Mouse (Mus musculus) T-helper 17 cell (primary cell): Measurements from ENCODE around the gene Htr1d.

Source experiments
- in situ Hi-C, 2 experiments: fragments of 300-600 bp; cut with MboI, MseI; formaldehyde crosslinking; loops; 1 replicate in 1 of 2; 2 replicates in 1 of 2; pipeline ENCODE4 v1.15.1; 2025; ENCODE audit warnings: high pct_unique_total_duplicates in 2 of 2

Htr1d gene

DNA sequence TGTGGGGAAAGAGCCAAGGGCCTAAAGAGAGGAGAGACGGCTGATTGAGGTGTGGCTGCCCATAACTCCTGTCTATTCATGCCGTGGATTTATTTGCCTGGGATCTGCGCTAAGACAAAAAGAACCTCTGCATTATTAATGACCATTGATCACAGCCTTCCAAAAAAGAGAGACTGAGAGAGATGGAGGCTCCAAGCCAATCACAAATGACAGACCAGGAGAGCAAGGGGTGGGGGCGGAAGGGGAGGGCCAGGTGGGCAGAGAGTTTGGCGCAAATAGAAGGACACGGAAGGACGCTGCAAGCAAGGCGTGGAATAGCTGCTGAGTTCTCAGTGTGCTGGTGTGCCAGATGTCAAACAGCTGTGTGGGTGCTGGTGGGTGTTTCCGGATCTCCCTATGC, at the start of gene Htr1d:
TSS of gene Htr1d (plus strand) at position 301 of the 400 bp plus-strand sequence.
- in situ Hi-C loops = no loop called here

DNA sequence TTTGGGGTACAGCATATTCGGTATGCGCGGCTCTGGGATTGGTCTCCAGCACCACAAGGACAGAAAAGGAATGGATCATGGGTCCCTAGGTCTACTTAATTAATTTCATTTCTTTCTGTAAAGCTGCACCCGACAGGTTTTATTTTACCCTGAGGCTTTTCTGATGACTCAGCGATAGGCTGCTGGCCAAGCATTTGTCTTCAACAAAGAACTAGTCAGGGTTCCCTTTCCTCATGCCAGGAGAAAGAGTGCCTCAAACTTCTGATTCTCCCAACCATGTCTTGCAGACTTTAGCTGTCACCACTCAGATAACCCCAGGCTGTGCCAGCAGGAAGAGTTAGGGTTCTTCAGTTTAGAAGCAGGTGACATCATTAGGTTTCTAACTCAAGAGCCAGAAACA, 46.3 kb upstream of the Htr1d start:
- in situ Hi-C loops = no loop called here

DNA sequence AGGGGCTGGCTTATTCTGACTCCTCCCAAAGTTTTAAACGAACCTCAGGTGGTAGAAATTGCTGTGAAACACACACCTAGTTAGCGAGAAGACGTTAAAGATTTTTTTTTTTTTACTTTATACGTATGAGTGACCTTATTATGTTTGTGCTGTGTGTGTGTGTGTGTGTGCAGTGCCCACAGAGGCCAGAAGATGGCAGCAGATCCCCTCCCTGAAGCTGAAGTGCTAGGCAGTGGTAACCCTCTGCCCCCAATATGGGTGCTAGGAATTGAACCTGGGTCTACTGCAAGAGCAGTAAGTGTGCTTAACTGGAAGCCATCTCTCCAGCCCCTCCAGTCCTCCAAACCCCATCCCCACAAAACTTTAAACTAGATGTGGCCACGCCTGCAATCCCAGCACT, 40.3 kb upstream of the Htr1d start:
- in situ Hi-C loops = no loop called here

DNA sequence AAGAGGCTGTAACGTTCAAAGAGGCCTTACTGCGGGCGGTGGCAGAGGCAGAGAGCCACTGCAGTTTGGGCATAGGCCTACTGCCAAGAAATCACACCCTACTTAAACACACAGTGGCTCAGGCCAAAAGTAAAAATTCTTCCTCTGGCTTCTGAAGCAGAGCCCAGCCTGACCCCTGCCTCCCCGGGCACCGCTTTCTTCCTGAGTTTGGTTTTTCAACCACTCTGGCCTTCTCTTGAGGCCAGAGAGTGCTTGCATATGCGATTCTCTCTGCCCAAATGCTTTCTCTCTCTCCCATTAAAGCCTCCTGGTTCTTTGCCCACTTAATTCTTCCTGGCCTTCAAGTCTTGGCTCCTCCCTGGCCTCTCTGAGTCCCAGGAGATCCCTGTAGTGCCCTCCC, 39.5 kb upstream of the Htr1d start:
- in situ Hi-C loops = no loop called here

DNA sequence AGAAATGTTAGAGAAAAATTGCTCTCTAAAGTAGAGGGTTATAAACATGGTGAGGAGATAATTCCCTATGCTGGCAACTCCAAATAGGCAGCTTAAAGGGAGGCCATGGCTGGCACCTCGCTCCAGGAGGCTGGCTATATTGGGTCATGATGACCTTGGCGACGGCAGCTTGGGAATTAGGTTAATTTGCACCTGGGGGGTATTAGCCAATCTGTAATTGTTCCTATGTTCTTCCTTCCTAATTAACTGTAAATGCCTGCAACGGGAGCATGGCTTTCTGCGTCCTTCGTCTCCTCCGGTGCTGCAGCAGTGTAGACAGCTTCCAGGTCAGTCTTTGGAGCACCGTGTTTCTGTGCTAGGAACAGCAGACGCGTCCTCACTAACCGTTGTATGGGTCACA, 36.1 kb upstream of the Htr1d start:
- in situ Hi-C loops = loop anchor here in 1 of 2 experiments (5.0 kb wide), 1 partner anchor 235 kb away; the partner anchor contains the start of gene Lactbl1

DNA sequence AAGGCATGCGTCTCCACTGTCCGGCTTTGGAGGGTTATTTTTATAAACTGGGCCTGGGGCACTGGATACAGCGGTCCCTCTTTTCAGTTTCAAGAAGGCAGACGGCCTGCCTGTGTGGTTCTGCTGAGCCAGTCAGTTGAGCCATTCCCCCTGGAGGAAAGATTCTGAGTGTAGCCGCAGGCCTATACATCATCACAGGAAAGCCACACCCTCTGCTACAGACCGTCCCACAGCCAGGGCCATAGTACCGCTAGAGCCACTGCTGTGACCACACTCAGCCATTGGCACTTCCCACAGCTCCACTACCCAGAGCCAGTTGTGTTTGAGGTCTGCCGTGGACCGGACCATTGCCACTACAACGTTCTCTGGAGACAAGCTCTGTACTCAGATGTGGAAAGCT, 21.5 kb upstream of the Htr1d start:
- in situ Hi-C loops = no loop called here

DNA sequence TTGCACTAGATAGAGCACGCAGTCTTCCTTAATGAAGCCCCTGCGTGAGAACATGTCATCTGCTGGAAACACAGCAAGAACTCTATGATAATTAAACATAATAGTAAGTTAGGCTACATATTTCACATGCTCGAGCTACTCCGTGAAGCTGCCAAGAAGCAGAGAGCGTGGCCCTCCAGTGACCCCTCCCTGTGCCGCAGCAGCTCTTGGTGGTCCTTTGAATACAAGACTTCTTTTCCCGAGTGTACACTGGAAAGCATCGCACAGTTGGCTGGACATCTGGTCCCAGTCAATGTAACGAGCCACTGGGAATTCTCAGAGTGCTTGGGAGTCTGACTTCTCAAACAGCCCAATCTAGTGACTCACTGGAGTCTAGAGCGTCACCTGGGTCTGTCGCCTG, 15.5 kb upstream of the Htr1d start:
- in situ Hi-C loops = no loop called here

DNA sequence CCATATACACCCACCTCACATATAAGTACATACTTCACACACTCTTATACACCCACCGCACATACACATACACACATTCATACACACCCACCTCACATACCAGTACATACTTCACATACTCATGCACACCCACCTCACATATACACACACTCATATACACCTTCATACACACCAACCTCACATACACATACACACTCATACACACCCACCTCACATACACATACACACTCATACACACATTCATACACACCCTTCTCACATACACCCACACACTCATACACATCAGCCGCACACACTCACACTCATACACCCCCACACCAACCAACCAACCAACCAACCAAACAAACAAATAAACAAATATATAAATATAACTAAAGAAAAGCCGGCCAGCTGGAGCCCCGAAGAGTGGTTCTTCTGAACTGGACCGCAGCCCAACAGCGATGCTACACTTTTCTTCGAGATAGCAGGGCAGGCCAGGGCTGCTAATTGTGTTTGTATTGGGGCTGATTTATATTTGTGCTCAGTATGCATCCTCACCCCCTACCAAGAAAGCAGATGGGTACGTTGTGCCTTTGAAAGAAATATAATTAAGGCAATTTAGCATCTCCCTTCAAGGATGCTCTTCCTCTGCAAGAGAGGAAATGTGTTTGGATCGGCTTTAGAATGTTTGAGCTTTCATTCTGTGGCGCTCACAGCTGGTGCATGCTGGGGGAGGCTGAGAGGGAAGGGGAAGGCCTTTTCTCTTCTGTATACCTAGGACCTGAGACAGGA, 11.1 kb upstream of the Htr1d start:
- in situ Hi-C loops = no loop called here

DNA sequence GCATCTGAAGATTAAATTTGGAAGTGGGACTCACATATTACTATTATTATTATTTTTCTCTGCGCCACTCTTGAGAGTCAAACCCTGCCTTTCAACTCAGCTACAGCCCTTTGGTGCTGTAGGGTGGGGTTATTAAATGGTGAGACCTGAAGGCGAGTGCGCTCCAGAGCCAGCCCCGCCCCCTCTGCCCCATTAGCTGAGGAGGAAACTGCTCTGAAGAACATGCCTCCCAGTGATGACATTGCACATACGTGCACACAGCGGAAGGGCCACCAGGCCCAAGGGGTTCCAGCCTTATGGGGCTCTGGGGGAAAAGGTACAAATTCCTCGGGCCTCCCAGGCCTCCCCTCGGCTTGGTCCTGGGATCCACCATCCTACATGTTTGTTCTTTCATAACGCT, 7.8 kb upstream of the Htr1d start:
- in situ Hi-C loops = no loop called here

DNA sequence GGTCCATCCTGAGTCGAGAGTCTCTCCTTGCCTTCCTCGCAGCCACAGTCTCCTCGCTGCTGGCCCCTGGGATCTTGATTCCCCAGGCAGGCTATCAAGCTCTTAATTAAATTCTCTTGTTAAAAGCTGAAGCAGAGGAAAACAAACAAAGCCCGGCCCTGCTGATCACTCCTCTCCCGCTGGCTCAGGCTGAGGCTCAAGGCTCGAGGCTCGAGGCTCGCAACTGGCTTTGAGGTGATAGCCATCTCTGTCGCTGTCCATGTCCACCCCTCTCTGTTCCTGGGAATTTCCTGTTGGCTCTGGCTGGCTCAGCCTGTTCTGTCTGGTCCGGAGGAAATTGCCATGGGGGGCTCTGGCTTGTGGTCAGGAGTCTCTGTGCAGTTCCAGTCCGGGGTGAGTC, 4.4 kb upstream of the Htr1d start:
- in situ Hi-C loops = no loop called here

DNA sequence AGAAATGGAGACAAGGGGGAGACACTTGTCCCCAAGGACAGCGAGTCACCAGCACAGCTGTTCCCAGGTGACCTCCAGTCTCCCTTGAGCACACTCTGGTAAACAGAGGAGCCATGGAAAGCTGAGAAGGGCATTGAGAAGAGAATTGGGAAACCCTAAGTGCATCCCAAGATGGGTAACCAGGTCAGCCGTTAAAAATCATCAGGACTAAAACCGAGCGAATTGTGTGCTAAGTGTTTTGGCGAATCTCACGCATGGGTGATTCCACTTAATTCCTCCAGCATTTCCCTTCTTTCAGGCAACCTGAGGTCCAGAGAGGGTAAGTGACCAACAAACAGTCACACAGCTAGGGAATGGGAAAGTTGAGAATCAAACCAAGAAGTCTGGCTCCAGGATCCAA, 3.9 kb upstream of the Htr1d start:
- in situ Hi-C loops = no loop called here

DNA sequence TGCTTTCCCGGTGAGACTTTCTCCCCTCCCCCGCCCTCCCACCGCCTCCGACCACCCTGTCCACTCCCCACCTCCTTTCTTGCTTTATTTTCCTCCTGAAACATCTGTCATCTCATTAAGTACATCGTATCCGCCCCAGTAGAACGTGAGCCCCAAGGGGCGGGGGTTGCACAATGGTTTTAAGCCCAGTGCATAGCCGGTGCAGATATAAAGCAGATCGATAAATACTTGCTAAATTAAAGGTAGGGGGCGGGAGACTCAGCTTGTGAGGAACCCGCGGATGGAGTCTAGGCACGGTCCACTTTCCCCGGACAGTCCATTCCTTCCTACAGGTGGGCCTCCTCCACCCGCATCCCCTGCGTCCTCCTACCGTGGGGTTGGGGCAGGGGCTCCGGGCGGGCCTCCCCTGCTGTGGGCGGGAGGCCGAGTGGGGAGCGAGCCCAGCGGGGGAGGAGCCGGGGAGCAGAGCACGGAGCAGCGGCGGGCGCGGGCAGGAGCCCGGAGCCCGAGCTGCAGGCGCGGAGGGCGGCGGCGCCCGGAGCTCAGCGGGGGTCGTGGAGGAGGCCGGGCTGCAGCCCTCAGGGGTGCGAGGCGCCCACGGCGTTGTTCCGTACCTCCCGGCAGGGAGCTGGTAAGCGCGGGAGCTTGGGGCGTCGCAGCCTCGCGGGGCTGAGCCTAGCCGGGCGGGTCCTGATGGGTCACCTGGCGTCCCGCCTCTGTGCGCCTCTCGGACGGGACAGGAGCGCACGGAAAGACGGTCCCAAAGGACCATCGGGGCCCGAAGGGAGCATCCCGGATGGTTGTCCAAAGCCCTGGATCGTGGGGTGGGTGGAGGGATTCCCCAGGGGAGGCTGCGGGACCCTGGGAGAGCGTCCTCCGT, 1.0 kb downstream of the Htr1d start:
- in situ Hi-C loops = no loop called here

DNA sequence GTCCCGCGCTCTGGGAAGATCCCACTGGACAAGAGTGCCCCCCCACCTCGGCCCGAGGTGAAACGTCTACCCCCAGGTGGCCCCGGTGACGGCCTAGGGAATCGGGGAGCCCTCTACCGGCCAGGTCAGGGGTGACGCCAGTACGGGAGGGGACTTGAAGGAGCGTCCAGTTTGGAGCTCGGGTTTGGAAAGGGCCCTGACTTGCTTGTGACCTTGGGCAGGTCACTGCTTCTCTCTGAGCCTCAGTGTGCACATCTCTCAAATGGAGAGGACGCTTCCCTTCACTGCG, 1.6 kb downstream of the Htr1d start:
- in situ Hi-C loops = no loop called here

DNA sequence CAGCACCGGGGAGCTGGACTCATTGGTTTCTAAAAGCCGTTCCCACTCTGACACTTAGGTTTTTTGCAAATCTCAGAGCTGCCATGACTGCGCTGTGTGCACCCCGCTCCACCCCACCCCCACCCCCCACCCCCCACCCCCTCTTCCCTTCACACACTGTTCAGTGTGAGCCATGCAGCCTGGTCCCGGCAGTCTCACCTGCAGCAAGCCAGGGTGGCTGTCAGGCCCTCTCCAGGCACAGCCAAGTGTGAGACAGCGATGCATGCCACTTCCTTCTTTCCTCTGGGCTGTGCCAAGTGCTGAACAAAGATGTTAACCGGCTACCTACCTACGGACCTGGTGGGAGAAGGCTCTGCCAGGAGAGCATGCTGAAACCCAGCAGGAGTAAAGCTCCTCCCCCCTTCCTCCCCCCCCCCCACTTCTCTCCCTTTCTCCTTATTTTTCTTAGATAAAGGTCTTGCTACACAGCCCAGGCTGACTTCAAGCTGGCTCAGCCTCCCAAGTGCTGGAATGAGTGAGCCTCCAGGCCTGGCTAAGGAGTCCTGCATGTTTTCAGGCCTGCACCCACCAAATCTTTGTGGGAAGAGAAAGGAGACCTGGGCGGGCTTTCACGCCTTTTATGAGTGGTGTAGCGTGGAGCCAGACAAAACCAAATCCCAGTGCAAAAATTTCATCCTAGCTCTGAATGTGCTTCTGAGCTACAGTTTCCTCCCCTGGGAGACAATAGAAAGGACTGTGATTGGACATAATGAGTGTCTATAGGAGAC, 7.5 kb downstream of the Htr1d start:
- in situ Hi-C loops = no loop called here

DNA sequence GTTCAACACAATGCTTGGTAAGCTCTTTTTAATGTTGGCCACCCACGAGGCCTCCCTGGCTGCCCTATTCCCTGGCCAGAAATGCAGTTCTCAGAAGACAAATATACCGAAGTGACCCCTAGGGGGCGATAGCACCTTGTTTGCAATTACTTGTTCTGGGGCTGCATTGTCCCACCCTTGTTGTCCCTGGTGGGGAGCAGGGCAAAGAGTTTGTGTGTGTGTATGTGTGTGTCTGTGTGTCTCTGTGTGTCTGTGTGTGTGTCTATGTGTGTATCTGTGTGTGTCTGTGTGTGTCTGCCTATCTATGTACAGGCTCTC, 8.0 kb downstream of the Htr1d start:
- in situ Hi-C loops = no loop called here

DNA sequence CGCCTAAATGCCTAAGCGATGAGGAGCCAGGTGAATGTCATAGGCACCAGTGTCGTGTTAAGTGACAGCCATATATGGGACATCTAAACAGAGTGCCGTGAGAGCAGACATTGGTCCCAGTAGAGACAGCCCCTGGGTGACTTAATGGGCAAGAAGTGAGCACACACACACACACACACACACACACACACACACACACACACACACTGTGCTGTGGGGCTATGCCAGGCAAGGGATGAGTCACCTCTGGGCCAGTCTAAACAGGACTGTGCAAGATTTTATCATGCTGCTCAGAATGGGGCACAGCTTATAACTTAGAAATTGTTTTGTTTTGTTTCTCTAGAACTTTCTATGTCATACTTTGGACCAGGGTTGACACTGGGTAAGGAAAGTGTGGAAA, 10.7 kb downstream of the Htr1d start:
- in situ Hi-C loops = no loop called here

DNA sequence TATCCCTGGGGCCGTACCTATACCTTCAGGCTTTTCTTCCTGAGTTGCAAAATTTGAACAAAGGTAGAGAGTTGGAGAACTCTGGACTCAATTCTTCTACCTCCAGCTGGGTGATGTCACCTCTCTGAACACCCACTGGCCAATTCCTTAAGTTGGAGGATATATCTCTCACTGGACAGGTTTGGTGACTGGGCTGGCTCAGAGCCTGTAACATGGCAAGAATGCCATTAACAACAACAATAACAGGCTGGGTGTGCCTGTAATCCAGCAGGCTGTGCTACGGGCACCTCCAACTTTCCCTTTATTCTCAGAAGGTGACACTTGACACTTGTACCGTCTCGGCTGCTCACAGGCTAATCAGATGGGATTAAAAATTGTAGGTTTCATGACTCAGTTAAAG, 15.8 kb downstream of the Htr1d start:
- in situ Hi-C loops = no loop called here

DNA sequence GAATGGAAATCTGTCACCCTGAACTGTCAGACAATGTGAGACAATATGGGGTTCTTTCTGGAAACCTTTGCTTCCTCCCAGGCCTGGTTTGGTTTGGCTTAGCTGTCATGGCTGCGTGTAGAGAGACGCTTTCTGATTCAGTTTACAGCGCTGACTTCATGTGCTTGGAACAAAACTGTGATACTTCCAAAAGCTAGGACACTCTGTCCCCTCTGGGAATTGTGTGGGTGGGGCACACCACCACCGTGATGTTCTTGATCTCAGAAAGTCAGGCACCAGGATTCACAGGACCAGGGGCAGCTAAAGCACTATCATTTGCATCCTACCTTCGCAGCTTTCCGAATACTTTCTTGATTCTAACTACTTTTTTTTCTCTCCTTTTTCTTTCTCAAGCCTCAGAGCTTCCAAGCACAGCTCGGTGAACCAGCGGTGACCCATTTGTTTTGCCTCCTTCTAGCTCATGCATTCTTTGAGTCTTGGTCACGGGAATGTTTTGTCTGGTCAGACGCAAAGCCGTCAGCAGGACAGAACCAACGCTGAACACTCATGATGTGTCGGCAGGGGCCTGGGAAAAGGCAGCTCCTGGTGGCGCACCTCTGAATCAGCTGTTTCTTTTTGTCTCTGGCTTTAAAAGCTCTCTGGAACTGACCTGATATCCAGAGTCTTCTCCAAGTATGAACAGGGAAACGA, 18.2 kb downstream of the Htr1d start:
- in situ Hi-C loops = no loop called here

DNA sequence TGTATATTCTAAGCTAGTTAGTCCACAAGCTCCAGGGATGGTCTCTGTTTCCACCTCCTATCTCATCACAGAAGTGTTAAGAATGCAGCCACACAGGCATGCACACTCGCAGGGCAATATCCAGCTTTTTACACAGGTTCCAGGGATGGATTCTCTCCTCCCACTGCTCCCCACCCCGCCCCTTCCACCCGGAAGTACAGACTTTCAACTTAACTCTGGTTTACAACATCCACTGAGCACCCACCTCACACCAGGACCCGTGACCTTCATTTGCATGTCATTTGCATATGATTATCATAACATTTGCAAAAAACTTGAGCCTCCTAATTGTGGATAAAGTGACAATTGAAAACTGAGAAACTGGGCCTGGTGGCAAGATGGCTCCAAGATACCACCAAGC, 21.2 kb downstream of the Htr1d start:
- in situ Hi-C loops = no loop called here

DNA sequence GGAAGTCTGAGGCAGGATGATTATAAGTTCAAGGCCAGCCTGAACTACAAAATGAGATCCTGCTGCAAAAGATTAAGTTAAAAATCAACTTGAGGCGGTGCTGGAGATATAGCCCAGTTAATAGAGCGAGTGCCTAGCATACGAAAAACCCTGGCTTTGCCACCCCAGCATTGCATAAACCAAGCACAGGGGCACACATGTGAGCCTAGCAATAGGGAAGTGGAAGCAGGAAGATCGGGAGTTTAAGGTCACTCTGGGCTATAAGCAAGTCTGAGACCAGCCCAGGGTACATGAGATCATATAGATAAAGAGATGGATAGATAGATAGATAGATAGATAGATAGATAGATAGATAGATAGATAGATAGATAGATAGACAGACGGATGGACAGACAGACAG, 26.5 kb downstream of the Htr1d start:
- in situ Hi-C loops = loop anchor here (5.0 to 10.0 kb wide), 2 partner anchors 65 to 68 kb away; no protein-coding TSS in a partner anchor

DNA sequence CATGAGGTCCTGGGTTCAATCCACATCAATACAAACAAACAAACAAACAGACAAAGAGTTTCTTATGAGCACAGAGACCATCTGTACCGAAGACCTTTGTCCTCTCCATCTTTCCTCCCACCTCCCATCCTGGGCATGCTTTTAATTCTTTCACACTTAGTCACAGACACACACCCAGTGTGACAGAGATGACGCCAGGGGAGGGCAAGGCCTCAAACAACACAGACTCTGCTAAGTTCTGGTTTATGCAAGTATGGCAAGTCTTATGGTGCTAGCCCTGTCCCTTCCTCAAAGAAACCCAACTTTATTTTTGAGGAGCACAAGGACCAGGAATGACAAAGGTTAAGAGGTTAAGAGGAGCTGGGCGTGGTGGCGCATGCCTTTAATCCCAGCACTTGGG, 26.9 kb downstream of the Htr1d start:
- in situ Hi-C loops = loop anchor here (5.0 to 10.0 kb wide), 2 partner anchors 65 to 67 kb away; no protein-coding TSS in a partner anchor

DNA sequence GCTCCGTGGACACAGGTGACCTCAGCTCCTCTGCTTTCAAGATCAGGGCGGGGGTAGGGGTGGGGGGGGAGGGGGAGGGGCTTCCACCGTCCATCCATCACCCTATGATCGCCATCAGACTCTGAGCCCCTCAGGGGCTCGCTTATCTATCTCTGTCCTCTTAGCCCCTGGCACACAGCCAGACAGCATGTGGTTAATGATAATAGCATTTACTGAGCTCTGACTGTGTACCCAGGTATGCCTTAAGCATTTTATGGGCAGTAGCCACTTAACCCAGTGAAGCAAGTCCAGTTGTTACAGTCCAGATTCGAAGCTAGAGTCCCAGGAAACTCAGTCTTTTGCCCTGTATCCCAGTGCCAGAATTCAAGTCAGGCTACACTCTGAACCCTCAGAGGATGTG, 28.2 kb downstream of the Htr1d start:
- in situ Hi-C loops = loop anchor here (5.0 to 10.0 kb wide), 2 partner anchors 63 to 66 kb away; no protein-coding TSS in a partner anchor
